Mouse (Mus musculus) adipocyte (in vitro differentiated cells): ENCODE measurements around the gene Cfap73.

ENCODE experiments used
- DNase-seq: peaks from one replicate; pipeline ENCODE4 v3.0.0-alpha.2; 2016; ENCODE audit warnings: low spot score

Gene Cfap73

DNA sequence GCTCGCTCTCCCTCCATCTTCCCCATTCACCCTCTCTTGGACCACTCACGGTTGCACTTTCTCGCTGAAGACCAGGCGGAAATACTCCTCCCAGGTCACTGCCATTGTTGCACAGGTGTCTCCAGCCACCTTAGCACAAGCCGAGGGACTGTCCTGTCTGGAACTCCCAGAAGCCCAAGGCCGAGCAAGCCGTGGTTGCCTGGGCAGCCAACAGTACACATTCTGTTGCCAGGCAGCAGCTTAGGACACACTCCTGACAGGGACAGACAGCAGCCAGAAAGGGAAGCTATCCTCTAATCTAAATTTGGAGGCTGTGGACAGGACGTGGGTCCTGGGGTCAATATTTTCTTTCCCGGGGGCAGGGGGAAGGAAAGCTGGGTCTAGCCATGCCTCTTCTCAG, at the start of gene Cfap73:
Gene Cfap73 (minus strand): TSS at position 105 of the 400 bp plus-strand sequence.
- no peak for DNase-seq

DNA sequence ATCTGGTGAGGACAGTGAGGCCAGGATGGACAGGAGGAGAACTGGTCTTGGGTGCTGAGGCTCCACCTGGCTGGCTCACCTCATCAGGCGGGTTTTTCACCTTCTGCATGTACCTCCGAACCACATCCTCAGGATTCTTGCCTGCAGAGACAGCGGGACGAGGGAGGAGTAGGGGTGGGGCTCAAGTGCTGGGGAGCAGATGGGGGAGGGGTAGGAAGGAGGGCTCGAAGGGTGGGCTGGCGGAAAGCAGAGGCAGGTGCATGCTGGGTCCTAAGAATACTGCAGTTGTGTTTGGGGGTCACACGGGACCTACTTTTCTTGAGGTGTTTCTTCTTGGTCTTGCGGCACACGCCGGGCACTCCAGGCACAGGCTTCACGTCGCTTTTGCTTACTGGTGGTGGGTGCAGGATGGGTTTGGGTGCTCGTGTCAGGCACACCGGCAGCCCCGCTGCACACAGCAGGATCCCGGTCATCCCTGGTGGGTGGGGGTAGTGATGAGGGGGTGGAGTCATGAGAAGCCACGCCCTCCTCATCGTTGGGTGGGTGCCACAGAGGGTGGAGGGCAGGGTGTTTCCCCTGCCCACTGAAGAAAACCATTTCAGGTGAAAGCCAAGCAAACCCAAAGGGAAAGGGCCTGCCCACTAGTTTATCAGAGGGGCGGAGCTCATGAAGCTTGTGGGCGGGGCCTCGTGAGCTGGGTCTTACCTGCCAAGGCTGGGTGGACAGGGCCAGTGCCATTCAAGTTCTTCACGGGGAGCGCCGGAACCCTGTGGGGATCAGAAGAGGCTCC, 49.1 kb upstream of the Cfap73 start:
- no peak for DNase-seq

DNA sequence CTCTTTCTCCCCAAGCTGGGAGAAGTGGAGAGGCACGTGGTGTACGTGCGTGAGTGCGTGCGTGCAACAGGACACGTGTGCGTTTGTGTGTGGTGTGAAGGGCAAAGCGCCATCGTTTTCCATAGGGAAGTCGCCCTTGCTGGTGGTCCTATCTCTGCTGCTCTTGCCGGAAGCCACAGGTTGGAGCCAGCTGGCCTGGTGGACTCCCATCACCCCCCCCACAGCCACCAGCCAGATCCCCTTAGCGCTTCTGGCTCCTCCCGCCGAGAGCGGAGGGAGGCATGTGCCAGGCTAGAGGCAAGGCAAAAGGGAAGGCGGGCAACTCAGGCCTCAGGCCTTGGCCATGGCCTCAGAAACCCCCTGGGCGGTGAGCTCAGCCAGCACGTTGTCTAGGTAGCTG, 46.9 kb upstream of the Cfap73 start:
- DNase-seq: no peak

DNA sequence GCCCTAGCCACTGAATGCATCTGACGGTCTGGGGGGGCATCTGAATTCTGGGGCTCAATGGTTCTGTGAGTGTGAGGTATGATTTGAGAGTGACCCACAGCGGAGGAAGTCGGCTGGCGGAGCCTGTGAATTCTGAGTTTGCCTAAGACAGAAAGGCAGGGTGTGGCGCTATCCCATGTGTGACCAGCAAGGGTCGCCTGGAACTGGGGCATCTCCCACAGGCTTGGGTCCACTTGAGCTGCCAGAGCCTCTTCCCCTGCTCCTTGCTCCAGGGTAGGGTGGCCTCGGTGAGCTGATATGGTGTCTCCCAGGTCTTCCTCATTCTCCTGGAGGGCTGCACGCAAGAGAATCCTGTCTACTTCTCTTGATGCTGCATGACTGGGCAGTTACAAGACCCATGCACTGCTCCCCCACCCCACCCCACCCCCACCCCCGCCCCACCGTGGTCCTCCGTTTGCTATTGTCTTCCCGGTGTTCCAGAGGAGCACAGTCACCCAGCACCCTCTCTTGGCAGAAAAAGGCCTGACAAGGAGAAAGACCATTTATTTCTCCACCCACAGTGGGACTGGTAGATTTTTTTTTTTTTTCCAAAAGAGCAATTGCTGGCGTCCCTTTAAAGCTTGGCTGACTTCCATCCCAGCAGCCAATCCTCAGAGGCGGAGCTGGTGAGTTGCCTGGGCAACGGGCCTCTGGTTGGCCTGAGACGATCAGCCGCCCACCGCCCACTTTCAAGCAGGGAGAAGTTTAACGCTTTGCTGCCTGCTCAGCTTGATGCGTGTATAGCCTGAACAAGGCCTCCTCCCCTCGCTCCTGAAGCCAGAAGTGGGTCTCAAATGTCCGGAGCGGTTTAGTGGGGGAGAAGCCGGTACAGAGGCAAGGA, 45.9 kb upstream of the Cfap73 start:
- DNase-seq: peak; percentile 51

DNA sequence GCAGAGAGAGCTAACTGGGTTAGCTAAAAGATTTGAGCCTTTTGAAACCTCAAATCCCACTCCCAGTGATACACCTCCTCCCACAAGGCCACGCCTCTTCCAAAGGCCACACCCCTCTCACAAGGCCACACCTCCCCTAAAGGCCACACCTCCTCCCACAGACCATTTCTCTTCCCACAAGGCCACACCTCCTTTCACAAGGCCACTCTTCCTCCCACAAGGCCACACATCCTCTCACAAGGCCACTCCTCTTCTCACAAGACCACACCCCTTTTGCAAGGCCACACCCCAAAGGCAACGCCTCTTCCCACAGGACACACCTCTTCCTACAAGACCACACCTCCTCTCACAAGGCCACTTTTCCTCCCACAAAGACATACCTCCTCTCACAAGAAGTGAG, 43.5 kb upstream of the Cfap73 start:
- no peak for DNase-seq

DNA sequence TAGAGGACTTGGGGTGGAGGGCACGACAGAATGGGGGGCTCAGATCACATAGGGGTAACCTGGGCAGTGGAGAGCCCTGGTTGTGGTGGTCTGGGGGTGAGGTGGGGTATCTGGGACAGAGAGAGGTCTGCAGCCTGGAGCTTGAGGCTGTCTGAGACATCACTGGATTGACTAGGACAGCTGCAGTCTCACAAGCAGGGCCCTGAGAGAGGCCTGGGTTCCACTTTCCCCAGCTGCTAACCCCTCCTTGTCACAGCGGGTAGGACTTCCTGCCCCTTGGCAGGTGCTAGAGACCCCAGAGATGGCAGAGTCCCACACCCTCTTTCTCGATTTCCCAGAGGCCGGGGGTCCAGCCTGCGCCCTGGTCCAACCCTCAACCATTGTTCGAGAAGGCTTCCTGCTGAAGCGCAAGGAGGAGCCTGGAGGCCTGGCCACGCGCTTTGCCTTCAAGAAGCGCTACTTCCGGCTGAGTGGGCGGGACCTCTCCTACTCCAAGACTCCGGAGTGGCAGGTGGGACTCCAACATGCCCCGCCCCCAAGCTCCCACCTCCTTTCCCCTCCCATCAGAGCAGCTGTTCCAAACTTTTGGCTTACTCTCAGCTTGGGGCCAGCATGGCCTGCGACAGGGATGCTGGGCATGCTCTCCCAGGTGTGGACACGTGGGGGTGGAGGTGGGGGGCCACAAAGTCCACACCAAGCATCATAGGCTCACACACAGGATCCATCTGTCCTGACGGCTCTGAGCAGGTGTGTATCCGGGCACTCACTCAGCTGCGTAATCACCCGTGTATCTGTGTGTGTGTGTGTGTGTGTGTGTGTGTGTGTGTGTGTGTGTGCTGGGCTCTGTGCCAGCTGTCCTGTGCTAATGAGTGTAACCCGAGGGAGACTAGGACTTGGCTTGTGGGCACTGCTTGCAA, 40.5 kb upstream of the Cfap73 start:
- DNase-seq: no peak

DNA sequence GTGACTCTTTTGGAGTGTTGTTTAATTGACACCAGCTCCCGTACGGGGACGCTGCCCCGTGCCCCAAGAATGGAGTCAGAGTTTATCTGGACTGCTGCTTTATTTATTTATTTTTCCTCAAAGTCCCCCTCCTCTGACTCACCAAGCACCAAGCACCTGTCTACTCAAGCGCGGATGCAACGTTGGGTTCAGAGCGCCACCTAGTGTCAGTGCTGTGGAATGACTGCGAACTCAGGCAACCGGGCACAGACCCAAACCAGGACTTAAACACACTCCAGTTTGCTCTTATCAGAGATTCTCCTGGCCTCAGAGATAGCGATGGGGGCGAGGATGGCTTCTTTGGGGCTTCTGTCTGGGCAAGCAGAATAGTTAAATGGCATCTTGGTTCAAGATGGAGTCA, 39.6 kb upstream of the Cfap73 start:
- DNase-seq: peak; percentile 63

DNA sequence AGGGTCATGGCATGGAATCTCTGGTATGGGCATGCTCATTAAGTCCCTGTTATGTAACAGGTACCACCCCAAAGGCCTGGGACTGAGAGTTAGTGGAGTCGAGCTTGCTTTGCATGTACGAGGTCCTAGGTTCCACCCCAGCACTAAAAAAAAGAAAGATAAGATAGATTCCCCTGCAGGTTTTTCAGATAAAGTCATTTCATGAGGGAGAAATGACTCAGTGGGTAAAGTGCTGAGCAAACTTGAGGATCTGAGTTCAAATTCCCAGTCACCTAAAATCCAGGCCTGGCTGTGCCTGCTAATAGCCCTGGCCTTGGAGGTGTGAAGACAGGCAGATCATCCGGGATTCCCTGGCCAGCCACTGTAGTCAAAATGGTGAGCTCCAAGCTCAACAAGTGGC, 37.8 kb upstream of the Cfap73 start:
- no peak for DNase-seq

DNA sequence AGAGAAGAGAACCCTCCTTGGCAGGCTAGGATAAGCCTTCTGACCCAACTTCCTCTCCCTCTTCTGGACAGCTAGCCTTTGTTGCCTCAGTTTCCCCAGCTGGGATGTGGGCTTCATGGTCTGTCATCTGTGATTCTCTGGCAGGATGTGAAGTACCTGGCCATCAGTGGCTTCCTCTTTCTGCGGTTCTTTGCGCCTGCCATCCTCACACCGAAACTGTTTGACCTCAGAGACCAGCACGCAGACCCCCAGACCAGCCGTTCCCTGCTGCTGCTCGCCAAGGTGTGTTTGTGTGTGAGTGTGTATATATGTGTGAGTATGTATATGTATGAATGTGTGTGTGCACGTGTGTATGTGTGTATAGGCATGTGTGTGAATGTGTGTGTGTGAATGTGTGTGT, 36.1 kb upstream of the Cfap73 start:
- DNase-seq: no peak

DNA sequence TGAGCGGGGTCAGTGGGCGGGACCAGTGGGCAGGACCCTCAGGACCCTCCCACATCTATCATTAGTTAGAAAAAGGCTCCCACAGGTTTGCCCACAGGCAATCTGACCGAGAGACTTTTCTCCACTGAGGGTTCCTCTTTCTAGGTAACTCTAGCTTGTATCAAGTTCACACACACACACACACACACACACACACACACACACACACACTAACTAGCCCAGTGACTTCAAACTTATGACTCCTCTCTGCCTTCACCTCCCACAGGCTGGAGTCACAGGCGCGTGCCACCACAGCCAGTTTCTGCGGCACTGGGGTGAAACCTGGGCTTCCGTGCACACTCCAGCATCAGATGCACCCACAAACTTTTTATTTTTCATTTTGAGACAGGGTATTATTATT, 34.7 kb upstream of the Cfap73 start:
- DNase-seq: no peak

DNA sequence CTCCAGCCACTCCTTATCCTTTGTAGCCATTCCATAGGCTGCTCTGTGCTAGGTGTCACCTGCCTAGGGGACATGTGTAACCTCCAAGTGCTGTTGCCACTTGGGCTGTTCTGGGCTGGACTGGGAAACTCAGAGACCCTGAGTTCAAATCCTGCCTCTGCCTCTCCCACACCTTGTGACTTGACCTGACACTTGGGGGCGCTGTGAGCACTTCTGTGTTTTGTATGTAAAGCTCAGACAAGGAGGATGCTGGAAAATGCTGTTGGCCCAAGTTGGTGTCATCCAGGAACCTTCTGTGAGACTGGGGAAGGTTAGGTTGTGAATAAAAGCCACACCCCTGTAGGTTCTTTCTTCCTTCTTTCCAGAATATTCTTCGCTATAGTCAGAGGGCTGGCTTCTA, 30.9 kb upstream of the Cfap73 start:
- no peak for DNase-seq

DNA sequence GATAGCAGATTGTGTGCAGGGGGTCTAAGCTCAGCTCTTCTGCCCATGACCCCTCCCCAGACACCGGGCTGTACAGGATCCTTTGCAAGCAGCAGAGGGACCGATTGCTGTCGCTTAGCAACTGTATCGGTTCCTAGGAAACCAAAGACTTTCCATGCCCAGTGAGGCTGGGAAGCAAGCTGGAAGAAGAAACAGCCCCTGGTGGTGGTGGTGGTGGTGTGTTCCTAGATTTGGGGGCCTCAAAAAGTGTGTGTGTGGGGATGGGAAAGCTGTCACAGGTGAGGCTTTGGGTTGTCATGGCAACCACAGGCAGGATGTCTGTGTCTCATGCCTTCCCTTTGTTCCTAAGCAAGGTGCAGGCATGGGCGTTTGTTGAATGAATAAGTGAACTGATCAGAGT, 26.8 kb upstream of the Cfap73 start:
- DNase-seq: no peak

DNA sequence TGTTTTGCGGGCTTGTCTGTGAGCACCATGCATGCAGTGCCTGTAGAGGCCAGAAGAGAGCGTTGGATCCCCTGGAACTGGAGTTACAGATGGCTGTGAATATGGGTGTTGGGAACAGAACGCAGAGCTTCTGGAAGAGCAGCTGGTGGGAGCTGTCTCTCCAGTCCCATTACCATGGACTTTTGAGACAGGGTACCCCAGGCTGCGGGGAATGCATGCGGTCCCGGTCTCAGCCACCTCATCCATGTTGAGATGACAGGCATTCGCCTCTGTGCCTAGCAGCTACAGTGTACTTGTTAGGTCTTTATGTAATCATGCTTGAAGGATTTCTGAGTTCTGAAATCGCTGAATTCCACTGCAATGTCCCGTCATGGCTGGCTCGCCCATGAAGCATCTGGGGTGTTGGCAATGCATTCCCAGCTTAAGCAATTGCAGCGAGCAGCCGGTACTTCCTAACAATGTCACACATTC, 22.3 kb upstream of the Cfap73 start:
- DNase-seq: no peak

DNA sequence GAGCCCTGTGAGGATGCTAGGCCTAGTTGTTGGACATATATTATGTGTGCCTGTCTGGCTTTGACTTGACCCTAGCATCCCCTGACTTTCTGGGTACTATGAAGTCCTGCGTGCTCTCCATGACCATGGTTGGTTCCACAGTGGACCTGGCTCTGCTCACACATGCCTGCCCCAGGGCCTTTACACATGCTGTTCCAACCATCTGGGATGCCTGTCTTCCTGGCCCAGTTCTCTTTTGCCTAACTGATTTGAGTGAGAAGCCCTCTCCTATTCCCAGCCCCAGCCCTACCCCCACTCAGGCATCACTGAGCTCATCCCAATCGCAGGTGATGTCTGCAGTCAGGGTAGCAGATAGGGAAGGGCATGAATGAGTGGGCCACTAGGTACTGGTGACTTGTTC, 19.8 kb upstream of the Cfap73 start:
- no peak for DNase-seq

DNA sequence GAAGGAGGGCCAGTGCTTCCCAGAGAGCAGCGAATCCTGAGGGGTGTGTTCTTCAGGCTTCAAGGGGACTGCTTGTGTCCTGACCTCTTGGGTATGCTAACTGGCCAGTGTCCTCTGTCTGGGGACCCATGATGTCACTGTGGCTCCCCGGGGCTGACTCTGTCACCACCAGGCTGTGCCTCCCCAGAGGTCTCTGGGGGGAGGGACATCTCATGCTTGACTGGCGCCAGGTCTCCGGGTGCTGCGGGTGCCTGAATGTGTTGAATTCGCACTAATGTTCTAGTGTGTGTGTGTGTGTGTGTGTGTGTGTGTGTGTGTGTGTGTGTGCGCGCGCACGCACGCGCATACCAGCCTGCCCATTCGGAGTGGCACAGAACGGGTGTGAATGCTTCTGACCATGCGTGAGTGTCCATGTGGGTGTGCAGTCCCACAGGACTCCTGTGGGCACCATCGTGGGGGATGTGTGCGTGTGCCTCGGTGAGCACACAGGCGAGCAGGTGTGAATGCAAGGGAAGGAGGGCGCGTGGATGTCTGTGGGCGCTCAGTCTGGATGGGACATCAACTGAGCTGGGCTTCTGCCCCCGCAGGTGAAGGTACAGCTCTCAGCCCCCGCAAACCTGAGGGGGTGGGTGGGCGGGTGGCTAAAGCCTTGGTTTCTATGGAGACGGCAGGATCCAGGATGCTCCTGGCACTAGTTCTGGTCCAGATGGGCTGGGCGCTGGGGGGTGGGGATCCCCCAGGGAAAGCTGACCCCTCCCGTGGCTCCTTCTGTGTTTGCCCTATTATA, 19.1 kb upstream of the Cfap73 start:
- no peak for DNase-seq

DNA sequence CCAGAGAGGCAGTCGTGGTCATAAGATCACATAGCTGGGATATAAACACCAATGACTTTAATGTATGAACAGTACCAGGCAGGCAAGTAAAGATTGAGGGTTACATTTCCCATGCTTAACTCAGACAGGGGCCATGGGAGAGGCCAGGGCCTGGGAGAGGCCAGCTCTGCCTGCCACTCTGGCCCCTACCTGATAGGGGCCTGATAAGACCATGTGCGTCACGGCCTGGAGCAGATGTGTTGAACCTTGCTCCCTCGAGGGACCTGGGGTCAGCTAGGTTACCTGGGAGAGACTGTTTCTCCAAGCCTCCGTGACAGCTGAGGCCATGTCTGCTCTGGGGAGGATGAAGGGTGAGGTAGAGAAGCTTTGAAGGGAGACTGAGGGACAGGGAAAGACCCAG, 17.2 kb upstream of the Cfap73 start:
- DNase-seq: no peak

DNA sequence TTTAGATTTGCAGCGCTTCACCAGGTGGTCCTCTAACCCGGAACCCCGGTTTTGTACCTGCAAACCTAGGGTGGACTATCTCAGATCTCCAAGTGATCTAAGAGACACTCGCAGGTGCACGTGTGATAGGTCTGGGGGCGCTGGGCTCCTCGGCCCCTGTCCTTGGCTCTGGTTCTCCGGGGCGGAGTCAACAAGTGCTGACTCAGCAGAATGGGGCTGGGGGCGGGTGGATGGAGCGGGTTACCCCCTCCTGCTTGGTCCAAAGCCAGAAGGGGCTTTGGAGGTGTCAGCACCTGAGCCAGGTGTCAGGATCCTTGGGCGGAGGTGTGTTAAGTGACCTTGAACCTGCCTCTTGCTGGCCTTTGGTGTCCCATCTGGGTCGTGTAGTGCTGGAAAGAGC, 15.9 kb upstream of the Cfap73 start:
- DNase-seq: no peak

DNA sequence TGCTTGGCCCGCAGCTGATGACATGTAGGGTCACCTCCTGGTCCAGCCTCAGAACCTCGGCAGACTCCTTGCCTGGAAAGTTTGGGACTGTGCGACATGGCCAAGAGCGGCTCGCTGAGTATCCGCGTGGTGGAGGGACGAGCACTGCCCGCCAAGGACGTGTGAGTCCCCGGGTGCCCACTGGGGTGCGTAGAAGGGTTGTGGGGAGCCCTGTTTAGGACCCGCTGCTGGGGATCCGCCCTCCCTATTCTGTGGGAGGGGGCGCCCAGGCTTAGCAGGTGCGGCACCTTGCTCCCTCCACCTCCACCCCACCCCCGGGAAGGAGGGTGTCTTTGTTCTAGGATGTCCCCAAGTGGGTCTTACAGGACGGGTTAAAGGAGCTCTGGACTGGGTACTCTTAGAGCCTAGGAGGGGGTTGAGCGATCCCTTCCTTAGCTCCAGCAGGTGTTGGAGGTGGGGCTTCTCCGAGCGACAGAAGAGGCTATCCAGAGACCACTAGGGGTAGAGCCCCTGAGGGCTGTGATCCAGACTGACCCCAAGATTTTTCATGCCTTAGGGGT, 15.4 kb upstream of the Cfap73 start:
- DNase-seq: no peak

DNA sequence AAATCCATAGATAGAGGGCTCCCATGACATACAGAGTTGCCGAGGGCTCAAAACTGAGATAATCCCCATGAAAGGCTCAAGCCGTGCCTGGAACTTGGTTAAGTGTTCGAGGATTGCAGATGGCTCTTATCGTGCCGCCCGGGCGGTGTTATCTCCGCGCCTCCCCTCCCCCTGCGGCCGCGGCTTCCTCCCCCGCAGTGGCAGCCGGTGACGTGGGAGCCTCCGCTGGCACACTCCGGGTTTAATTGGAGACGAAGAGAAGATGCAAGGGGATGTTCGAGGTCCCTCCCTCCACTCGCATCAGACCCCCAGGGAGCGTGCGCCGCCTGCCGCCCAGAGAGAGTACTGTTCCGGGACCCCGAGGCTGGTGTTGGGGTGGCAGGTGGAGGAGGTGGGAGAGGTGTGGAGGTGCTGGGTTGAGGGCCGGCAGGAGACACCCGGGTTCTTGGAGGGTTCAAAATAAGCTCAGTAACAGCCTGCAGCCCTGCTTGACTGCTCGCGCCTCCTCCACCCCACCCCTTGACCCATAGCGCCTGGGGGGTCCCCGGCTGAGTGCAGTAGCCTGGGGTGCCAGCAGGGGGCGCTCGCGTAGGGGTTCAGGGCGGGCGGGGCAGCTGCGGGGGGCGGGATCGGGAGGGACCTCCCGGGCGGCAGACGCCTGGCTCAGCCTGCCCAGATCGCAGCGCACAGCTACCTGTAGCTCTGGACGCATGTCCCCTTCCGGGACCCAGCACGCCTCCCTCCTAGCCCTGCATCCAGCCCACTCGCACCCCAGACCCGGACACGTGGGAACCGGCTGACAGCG, 14.7 kb upstream of the Cfap73 start, which contains the start of gene Rasal1:
Gene Rasal1 (plus strand): TSS at position 244 of the 805 bp plus-strand sequence.
- DNase-seq: no peak
